Mouse (Mus musculus) lung, postnatal 0 days (tissue): Measurements from ENCODE around the gene Hoxb8. TPM values are rescaled to one million over a fixed set of nuclear protein-coding genes. Genes with fewer than 3 reads are reported as not detected.

Experiments
- ATAC-seq: fragments of 200-750 bp; cut with Nextera tagmentation; 2 replicates; pipeline ENCODE4 v1.8.0; 2017; ENCODE audit warnings: moderate library complexity
- DNase-seq: peaks from one replicate; pipeline ENCODE4 v3.0.0-alpha.2; 2016; ENCODE audit warnings: low spot score
- H3K27ac ChIP-seq: fragments of 300-500 bp; sonication (generic); 2 replicates; pipeline ENCODE4 v1.5.1; 2014; ENCODE audit warnings: antibody characterized with exemption, mild to moderate bottlenecking, low read length, mixed read lengths
- H3K27me3 ChIP-seq: fragments of 300-500 bp; sonication (generic); replicated peaks from 2 replicates; pipeline ENCODE4 v1.6.1; 2014; ENCODE audit warnings: low read length, mixed read lengths; ENCODE audit not compliant: insufficient read depth
- H3K36me3 ChIP-seq: fragments of 300-500 bp; sonication (generic); 2 replicates; pipeline ENCODE4 v1.6.1; 2014; ENCODE audit warnings: low read length, mixed read lengths; ENCODE audit not compliant: insufficient read depth
- H3K4me1 ChIP-seq: fragments of 300-500 bp; sonication (generic); 2 replicates; pipeline ENCODE4 v1.6.1; 2014; ENCODE audit warnings: antibody characterized with exemption, low read depth, low read length, mixed read lengths; ENCODE audit not compliant: insufficient read depth
- H3K4me2 ChIP-seq: fragments of 300-500 bp; sonication (generic); replicated peaks from 2 replicates; pipeline ENCODE4 v1.6.1; 2014; ENCODE audit warnings: low read depth, mild to moderate bottlenecking, low read length, moderate library complexity, mixed read lengths
- H3K4me3 ChIP-seq: fragments of 300-500 bp; sonication (generic); 2 replicates; pipeline ENCODE4 v1.5.1; 2014; ENCODE audit warnings: low read depth, low read length
- H3K9ac ChIP-seq: fragments of 300-500 bp; sonication (generic); replicated peaks from 2 replicates; pipeline ENCODE4 v1.6.1; 2014; ENCODE audit warnings: low read depth, mild to moderate bottlenecking
- H3K9me3 ChIP-seq: fragments of 300-500 bp; sonication (generic); 2 replicates; pipeline ENCODE4 v1.6.1; 2016; ENCODE audit warnings: low read length, mixed read lengths
- CTCF ChIP-seq: IDR thresholded peaks from 2 replicates; pipeline ENCODE4 v1.5.1; 2016; ENCODE audit warnings: antibody characterized with exemption, mild to moderate bottlenecking
- EP300 ChIP-seq: IDR thresholded peaks from 2 replicates; pipeline ENCODE4 v1.6.1; 2016; ENCODE audit warnings: antibody characterized with exemption, mild to moderate bottlenecking, control low read depth
- WGBS: fragments of 180-500 bp; shearing (Covaris S2); extraction: QIAGEN DNeasy Blood & Tissue Kit; methylation state at CpG from one replicate; pipeline ENCODE4 v1.1.7; 2014; 5-methylcytosine and 5-hydroxymethylcytosine counted together
- polyA plus RNA-seq: library from polyadenylated mRNA; unstranded; fragments of >200 nt; fragmentation: Nextera tagmentation; extraction: Ambion mirVana; gene quantifications from 2 replicates; pipeline ENCODE4 v1.2.1, GENCODE M21; 2015

The Hoxb8 gene
- polyA plus RNA-seq, 1 experiment from 2014 or later: 0.23 TPM

GRCm38 (mm10) chr11:96302381-96303150 is 20.9 kb downstream of the Hoxb8 start:
- DNase-seq: no peak
- Histone ChIP-seq H3K4me3 (peak overlapping the region; percentile 57; the same call in 1 of the 2 replicates), H3K27ac (no peak overlapping the region), H3K27me3 (peaks cover 37% of the 10 kb centered on the region), H3K4me1 (no peaks in the 10 kb centered on the region), H3K4me2 (peak overlapping the region; percentile 73), H3K36me3 (no peaks in the 10 kb centered on the region), H3K9ac (no peak overlapping the region), H3K9me3 (no peaks in the 10 kb centered on the region)
- no peak for TF ChIP-seq CTCF
- WGBS: 20% methylated on average over 23 of the region's 23 CpGs
- no peak for ATAC-seq

- H3K9ac ChIP-seq: peak within 1 kb of the TSS; percentile 82
- H3K27ac ChIP-seq: peak within 1 kb of the TSS; percentile 94
- H3K4me1 ChIP-seq: no peaks in the 10 kb centered on the region
- ATAC-seq (peak; percentile 71), DNase-seq (peak; percentile 96)
- H3K4me3 ChIP-seq: peak within 1 kb of the TSS; percentile 57
- no peaks in the 10 kb centered on the region for H3K36me3 ChIP-seq
- TF ChIP-seq CTCF (peak; percentile 93), EP300 (no peak; the same call in 1 of the 2 replicates)
- under 1% methylated on average over 69 of the region's 69 CpGs for WGBS
- H3K27me3 ChIP-seq: peaks cover 32% of the 10 kb centered on the region
- peak within 1 kb of the TSS; percentile 73 for H3K4me2 ChIP-seq
- H3K9me3 ChIP-seq: no peaks in the 10 kb centered on the region
Observed at GRCm38 (mm10) chr11:96303151-96304099, 21.7 kb downstream of the Hoxb8 start, which contains the start of gene Hoxb5. Gene Hoxb5 (plus strand): TSS chr11:96303336.

- Histone ChIP-seq H3K4me1 (peaks cover 6% of the 10 kb centered on the region; the same call in 1 of the 2 replicates), H3K9ac (peak overlapping the region; percentile 82), H3K36me3 (no peaks in the 10 kb centered on the region), H3K27ac (peak overlapping the region; percentile 94), H3K27me3 (peaks cover 29% of the 10 kb centered on the region), H3K4me2 (peak overlapping the region; percentile 73), H3K9me3 (no peaks in the 10 kb centered on the region), H3K4me3 (peak overlapping the region; percentile 57)
- DNase-seq (peak; percentile 58), ATAC-seq (peak; percentile 34)
- WGBS: 3% methylated on average over 35 of the region's 38 CpGs
- TF ChIP-seq CTCF: no peak
- no peak for TF ChIP-seq EP300
Observed at GRCm38 (mm10) chr11:96304381-96305195, 22.9 kb downstream of the Hoxb8 start.

DNA sequence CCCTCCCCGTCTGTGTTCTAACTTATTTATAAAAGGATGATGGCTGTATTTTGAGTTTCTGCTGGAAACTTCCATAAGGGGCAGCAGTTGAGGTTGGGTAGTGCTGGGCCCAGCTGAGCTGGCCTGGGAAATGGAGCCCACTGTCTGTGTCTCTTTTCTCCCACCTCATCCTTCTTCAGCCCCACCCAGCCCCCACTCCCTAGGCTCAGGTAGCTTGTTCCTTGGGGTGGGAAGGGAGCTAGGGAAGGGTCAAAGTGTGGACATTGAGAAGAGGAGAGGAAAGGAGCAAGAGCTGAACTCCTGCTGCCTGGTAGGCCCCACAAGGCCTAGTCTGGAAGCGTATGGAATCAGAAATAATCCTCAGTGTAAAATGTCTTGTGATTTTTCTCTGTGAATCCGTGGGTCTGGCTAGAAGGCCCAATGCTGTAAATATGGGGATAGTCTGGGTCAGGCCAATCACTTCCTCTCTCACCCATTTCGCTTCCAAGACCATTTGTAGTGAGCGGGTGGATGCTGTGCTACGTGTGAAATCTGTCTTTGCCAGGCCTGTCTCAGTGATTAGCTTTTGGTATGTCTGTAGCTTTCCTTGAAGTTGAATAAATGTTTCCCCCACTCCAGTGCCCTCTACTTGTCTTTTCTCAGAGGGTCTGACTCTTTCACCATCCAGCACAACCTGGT is 23.9 kb downstream of the Hoxb8 start:
- H3K4me3 ChIP-seq: peak overlapping the region; percentile 57; the same call in 1 of the 2 replicates
- H3K27me3 ChIP-seq: peaks cover 20% of the 10 kb centered on the region
- H3K4me1 ChIP-seq: peaks cover 11% of the 10 kb centered on the region; the same call in 1 of the 2 replicates
- peak overlapping the region; percentile 73 for H3K4me2 ChIP-seq
- DNase-seq (peak; percentile 42), ATAC-seq (no peak)
- H3K27ac ChIP-seq: peak overlapping the region; percentile 94
- H3K9ac ChIP-seq: peak overlapping the region; percentile 82
- H3K9me3 ChIP-seq: no peaks in the 10 kb centered on the region
- no peaks in the 10 kb centered on the region for H3K36me3 ChIP-seq
- TF ChIP-seq CTCF: no peak
- no peak for TF ChIP-seq EP300
- 49% methylated on average over 6 of the region's 6 CpGs for WGBS

- DNase-seq: peak; percentile 13
- H3K27ac ChIP-seq: peak overlapping the region; percentile 94
- H3K9ac ChIP-seq: peak overlapping the region; percentile 26
- H3K4me3 ChIP-seq: peak overlapping the region; percentile 12; the same call in 1 of the 2 replicates
- no peaks in the 10 kb centered on the region for H3K36me3 ChIP-seq
- H3K9me3 ChIP-seq: no peaks in the 10 kb centered on the region
- 35% methylated on average over 7 of the region's 7 CpGs for WGBS
- peak overlapping the region; percentile 73 for H3K4me2 ChIP-seq
- peaks cover 11% of the 10 kb centered on the region; the same call in 1 of the 2 replicates for H3K4me1 ChIP-seq
- TF ChIP-seq CTCF: no peak
- no peak for TF ChIP-seq EP300
- ATAC-seq: no peak
- H3K27me3 ChIP-seq: peaks cover 15% of the 10 kb centered on the region; the same call in 1 of the 2 replicates
Observed at GRCm38 (mm10) chr11:96306183-96306907, 24.6 kb downstream of the Hoxb8 start.
